Mouse (Mus musculus) cerebellum, postnatal 10 days (tissue): ENCODE measurements around the gene Myh9.

ENCODE experiments used
- DNase-seq, 2 experiments: peaks; one replicate each; pipeline ENCODE4 v3.0.0; 2021; ENCODE audit warnings: mixed read lengths in 2 of 2

Myh9 gene

DNA sequence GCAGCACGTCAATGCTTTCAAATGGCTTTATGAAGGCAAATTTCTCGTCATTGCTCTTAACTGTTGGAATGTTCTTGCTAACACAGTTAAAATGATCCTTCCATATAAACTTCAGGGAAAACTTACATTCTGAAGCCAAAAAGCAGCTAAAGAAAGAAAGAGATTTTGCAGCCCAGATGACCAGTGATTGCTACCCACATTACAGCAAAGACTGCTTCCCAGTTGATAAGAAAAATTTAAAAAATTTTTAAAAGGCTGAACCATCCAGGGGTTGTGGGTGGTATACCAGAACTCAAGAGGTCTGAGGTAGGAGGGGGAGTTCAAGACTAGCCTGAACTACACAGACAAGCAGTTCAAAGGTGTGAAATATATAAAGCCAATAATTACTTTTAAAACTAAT is 1.1 kb upstream of the Myh9 start:
- DNase-seq, result no peak

DNA sequence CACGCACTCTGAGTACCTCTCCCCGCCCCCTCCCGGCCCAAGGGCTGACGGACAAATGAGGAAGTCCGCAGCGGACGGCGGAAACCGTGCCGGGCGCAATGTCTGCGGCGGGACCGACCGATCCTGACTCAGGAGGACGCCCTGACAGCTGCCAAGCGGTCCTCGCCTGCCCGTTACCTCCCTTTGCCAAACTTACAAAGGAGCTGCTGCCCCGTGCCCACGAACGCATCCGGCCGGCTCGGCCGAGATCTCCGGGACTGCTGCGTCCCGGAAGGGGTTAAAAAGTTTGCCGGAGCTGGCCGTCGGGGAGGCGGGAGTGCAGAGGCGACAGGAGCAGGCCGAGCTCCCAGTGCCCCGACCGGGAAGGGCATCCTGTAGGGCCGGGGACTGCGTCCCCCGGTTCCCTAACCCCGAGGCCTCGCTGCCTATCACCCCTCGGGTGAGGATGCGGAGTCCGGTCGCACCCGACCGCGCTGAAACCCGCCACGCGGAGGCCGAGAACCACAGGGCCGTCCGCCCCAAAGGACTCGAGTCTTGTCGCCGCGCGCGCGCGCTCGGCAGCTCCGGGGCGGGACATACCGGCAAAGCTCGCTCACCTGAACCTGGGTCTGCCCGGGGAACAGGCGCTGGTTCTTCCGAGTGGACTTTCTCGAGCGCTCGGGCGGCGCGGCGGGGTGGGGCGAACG is 471 bp downstream of the Myh9 start:
- peak; percentile 77 to 90 for DNase-seq

DNA sequence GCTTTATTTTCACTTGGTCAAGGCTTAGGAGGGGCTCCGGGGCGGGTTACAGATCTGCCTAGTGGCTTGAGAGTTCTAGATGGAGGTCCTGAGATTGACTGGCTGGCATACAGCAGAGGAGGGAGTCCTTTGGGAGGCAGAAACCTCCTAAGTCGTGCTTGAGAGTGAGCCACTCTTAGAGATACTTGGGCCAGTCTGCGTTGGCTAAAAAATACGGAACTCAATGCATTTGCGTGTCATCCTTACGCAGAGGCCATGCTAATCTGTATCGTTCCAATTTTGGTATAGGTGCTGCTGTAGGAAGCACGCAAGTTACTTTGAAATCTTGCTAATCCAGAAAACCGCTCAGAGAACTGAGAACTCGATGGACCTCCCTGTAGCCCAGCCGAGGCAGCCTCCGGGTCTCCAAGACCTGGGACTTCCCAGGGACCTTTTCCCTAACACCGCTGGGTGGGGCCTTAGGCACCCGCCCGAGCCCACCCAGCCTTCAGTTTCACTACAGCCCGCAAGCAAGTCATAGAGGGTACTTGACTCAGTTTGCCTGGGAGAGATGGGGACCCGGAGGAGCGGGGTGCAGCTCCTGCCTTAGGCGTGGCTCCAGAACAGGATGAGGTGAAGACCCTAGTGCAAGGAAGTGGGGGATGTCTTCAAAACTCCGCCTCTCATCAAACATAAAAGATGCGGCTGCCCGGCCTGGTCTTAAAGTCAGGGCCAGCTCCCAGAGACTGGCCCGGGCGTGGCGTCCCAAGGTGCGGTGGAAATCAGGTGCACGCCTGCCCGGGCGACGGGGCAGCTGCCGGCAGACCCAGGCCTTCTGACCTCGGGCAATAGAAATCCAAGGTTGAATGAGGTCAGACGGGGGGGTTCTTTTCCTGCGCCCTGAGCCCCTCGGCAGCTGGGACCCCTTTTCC is 1.3 kb downstream of the Myh9 start:
- no peak for DNase-seq

DNA sequence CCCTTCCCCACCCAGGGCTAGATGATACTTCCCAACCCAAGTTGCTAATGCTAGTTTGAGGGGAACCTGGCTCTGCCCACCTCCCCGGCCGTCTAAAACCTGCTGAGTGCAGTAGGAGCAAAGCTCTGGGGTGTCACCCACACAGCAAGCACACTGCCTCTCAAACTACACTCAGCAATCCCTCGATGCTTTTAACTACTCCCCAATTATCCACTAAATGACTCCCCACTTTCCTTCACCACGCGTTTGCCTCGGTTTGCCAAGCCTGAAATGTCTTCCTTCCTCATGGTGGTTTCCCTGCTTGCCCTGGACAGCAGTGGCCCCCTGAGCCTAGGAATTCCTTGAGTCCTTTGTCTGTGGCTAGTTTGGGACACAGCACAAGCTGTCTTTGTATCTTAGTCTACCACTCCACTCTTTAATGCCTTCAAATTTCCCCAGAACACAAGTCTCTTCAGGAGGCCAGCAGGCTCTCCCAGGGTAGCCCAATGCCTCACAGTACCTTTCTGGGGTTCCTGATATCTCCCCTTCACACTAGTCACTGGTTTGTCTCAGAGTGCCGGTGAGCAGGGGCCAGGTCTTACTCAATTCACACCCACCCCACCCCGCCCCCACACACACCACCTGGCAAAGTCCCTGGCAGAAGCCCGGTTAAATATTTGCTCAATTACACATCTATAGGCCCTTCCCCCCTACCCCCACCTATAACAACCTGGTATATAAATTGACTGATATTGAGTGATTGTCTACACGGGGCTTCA is 2.3 kb downstream of the Myh9 start:
- DNase-seq, result no peak

DNA sequence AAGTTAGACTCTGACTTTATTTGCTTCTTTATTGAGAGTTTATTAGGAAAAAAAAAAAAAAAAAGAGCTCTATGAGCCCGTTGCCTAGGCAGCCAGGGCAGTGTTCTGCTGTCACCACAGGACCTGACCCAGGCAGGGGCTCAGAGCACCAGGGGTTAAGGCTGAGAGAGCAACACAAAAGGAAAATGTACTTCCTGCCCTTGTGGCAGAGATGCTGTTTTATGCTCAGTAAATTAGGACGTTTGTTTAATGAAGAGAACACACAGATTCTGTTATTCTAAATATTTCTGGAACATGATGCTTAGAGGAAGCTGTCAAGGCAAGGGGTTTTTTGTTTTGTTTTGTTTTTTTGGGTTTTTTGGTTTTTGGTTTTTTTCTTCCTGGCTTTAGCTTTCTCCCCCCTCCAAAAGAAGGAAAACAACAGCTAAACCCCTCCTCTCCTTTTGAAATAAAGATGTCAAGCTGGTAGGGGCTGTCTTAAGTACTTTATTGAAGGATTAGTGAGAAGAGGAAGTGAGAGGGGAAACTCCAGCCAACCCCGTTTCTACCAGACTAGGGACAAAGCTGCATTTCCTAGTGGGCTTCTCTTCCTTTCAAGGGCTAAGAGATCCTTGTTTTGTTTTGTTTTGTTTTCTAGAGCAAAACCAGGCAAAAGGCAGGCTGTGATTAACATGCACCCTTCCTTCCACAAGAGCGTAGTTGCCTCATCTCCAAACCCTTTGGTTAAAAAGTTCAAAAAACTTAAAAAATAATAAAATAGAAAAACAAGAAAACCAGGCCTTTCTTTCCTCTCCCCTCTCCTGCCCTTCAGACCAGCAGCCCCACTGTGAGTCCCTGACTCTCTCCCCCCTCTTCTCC is 3.2 kb downstream of the Myh9 start:
- DNase-seq, result no peak

DNA sequence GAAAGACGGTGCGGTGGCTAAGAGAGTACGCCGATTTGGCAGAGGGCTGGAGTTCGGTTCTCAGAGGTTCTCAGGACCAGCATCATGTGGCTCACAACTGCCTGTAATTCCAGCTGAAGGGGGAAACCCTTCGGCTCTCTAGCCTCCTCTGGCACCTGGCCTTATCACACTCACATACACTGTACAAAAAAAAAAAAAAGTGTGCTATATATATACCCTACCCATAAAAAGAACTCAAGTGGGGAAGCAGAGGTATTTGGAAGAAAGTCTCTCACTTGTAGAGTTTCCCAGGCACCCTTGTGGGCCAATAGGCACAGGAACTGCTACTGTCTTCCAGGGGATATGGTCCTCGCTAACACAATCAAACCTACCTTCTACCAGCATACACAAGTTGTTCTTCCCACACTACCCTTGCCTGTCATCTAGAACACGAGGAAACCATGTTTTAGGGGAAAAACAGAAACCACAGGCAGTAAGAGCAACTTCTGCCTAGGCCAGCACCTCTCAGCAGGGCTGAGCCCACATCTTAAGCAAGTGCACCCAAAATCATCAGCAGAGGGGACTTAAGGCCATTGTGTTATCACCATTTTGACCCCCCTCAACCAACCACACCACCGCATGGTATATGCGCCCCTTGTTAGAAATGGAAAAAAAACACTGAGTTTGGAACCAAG is 4.4 kb downstream of the Myh9 start:
- no peak for DNase-seq

DNA sequence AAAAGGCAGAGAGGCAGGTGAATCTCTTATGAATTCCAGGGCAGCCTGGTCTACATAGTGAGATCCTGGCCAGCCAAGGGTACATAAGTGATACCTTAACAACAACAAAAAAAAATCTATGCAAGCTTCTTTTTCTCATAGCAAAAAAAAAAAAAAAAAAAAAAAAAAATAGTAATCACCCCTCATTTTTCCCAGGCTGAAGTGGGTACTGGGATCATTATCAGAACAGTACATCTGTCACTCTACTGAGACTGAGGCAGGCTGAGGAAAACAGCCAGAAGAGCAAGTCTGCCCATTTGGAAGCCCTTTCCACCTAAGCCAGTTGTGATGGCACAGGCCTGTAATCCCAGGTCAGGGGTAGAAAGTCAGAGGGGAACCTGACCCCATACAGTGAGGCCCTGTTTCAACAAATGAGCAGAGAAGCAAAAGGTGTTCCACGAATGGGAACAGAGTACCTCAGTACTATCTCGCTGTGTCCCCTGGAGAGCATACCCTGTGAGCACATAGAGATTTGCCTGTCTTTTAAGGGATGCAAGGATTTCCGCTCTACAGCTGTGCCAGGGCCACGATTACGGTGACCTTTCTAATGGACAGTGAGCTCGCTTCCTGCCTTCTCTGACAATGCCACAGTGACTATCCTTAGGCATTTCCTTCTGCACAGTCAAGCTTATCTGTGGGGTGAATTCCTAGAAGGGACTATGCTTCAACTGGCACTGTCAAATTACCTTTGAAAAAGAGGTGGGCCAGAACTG is 5.1 kb downstream of the Myh9 start:
- DNase-seq, result no peak

DNA sequence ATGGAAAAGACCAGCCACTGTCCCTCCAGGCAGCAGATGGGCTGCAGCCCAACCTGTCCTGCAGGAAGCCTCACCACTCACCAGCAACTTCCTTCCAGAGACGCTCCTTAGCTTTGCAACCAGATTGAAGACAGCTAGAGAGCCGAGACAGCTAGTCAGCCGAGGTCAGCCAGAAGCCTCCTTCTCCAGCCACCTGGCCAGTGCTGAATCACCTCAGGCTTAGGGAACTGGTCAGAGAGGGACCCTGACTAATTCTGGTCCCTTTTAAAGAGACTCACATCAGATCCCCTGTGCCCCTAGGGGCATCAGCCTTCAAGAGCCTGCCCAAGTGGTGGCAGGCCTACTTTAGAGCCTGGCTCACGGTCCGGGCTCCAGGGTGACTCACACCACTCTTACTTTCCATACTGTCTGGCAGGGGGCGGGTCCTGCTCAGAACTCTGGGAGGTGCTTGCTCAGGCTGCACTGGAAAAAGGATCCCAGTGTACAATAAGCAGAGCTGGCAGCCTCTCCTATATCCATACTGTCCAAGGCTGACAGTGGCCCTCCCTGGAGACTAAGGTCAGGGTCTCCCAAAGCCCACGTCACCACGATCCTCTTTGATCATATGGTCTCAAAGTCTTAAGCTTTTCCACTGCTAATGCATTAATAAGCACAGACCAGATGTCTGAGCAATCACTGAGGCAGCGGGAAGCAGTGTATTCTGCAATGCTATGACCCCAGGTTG is 5.9 kb downstream of the Myh9 start:
- no peak for DNase-seq

DNA sequence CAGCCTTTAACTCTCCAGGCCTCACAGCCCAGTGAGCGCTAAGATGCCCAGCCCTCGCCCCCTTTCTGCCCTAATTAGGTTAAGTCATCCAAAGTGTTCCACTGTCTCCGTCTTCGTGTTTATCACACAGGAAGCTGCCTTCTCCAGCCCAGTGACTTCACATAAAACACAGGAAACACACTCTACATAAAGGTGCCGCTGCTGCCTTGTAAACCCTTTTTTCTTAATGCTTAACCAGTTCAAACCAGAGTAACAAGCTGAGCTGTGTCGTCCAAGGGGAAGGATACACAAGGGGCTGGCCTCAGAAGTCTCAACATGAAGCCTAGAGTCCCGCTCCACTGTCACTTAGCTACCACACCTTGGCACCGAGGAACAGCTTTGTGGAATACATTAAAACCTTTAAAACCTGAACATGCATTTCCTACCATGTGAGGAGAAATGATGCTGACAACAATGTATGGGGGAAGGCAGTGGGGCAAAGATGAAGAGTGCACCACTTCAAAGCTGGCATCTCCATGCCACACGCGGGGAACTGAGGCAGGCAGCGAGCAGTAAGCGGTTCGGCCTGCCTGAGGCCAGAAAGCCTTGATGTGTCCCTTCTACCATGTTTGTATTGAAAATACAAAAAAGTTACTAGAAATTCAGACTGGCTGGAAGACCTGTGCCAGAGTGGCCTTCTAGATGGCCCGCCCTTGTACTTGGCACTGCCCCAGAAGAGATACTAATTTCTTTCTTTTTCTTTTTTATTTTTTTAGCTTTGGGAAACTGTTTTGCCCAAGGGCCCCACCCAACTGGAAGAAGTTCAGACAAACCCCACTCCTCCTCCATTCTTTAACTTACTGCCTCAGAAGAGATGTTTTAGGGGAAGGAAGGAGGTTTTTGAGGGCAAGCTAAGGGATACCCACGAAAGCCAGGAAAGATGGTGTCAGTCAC is 7.4 kb downstream of the Myh9 start:
- no peak for DNase-seq

DNA sequence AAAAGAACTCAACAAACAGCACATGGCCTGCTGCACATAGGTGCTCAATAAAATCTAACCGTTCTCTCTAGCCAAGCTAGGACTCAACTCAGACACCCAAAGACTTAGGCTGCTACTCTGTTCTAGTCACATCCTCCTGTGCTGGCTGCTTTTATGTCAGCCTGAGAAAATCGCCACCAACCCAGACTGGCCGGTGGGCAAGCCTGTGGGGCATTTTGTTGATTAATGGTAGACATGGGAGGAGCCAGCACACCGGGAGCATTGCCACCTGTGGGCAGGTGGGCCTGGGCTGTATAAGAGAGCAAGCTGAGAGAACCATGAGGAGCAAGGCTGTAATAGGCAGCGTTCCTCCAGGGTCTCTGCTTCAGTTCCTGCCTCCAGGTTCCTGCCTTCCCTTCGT is 8.2 kb downstream of the Myh9 start:
- DNase-seq, result no peak

DNA sequence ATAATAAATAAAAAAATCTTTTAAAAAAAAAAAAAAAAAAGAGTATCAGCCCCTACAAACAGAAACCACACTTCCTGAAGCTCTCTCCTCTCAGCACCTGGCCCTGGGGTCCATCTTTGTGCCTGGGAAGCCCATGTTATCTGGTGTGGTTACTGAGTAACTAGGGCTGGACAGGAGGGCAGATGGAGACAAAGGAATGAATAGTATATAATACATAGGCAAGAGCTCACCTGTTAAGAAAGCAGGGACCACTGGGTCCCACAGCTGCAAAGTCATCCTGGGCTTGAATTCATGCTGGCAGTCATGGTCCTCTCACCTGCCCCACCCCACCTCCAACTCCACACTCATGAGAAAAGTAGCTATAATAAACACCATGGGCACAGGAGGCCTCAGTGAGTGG is 8.9 kb downstream of the Myh9 start:
- DNase-seq, result no peak

DNA sequence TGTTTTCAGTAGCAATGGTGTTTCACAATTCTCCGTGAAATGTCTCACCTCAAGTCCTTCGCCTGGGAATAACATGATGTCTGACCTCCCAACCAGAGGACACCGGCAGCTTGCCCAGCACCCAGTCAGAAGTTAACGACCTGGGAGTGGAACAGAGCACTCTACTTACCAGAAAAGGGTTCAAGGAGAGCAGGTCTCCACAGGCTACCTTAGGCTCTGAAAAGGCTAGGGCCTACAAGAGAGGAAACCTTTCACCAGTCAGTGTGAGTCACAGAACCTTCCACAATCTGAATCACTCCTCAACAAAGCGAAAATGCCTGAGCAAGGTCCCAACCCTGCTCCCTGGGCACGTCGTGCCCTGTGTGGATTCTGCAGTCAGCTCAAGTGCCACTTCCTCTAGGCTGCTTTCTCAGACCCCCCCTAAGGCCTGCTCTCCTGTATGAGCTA is 9.5 kb downstream of the Myh9 start:
- DNase-seq, result no peak

DNA sequence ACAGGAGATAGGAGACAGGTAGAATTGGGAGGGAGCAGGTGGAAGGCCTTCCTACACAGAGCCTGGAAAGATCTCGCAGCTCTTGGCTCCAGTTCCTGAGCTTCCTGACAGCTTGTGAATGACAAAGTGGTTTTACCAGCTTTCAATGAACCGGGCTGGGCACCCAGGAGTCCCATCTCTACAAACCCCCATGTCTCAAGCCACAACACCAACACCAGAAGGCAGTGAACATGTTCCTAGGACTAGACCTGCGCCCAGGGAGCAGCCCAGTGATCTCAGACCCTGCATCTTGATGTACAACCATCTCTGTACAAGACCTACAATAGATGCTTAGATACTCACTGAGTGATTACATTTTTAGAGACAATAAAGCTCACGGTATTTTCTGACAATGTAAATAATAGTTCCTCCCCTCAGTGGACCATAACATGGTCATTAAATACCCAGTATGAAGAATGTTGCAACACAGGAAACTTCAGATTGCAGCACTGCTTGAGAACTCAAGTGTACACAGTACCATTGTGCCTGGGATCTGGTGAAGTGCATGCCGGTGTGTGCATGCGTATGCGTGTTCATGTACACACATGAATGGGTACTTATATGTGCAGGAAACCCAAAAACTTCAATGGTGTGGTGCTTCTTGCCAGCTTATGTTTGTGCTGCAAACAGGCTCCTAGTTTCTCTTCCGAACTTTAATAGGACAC is 10.1 kb downstream of the Myh9 start:
- no peak for DNase-seq

DNA sequence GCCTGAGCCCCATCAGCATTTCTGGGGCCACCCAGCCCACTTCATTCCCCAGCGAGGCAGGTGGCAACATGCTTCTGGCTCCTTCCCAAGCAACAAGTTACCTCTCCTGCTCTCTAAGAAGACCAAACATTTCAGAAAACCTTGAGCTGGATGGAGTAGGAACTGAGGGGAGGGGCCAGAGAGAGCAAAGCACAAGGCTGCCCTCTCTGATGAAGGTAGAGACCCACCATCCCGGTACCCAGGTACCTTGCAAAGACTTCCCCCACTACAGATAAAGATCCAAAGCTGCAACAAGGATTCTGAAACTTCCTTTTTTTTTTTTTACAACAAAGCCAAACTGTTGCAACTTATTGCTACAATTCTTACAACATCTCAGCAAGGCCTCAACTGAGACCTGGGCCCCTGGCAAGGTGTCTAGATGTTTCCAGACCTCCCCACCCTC is 10.8 kb downstream of the Myh9 start:
- no peak for DNase-seq

DNA sequence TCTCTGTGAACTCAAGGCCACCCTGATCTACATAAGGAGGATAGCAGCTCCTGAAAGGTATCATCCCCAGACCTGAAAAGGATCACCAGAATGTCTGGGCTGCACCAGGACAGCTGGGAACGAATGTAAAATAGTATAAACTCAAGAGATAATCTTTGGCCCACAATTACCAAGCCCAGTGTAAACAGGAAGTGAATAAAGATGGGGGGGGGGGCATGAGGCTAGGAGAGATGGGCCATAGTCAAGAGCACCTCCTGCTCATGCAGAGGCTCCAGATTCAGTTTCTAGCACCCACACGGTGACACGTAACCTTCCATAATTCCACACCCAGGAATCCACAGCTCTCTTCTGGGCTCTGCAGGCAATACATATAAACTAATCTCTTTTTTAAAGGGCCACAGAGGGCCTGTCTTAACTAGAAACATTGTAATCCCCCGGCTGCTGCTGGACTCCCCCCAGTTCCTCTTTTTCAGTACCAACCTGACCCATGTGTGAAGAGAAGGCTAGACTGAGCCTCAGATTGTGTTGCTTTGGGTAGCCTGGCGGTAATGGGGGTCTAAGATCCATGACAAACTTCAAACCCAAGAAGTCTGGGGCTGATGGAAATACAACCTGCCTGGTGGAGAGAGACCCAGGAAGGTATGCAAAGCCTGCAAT is 11.4 kb downstream of the Myh9 start:
- DNase-seq, result no peak

DNA sequence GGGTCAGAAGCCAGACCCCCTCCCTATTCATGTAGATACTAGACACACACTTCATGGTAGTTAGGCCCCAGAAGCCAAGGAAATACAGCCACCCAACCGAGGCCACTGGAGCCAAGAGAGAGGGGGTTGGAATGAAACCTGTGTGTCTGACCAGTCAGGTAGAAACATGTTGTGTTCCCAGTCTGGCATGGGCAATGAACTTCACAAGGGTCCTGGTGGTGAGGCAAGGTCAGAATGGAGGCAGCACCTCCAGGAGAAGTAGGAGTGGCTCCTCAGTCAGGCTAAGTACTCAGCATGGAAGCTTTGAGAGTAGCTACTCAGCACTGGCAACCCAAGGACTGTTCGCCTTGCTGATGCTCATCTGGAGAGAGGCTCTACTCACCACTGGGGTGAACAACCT is 12.4 kb downstream of the Myh9 start:
- DNase-seq, result no peak

DNA sequence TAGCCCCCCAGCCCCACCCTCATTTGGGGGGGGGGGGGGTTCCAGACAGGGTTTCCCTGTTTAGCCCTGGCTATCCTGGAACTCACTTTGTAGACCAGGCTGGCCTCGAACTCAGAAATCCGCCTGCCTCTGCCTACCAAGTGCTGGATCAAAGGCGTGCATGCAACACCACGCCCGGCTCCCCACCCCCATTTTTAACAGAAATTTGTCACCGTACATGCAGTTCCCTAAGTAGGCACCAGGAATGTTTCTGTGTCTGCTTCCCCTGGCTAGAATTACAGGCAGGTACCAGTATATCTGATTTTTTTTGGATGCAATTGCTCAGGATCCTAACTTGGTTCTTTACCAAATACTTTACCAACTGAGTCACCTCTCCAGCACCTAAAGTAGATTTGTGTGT is 13.1 kb downstream of the Myh9 start:
- no peak for DNase-seq

DNA sequence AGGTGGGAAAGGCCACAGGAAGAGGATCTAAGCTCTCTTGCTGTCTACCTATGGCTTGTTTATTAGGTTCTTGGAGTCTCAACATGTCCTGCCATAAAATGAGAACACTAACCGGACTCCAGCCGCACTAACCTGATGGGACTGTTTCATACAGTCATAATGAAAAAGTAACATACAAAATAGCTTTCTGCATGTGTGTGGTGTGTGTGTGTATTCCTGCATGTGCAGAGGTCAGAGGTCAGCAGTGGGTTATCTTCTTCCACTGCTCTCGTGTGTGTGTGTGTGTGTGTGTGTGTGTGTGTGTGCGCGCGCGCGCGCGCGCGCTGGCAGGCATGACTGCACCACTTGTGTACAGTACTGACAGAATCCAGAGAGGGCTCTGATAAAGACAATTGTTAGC is 13.7 kb downstream of the Myh9 start:
- DNase-seq, result no peak
